10 mouse cellular contexts compared by ENCODE assay signal in the genomic region with DNA sequence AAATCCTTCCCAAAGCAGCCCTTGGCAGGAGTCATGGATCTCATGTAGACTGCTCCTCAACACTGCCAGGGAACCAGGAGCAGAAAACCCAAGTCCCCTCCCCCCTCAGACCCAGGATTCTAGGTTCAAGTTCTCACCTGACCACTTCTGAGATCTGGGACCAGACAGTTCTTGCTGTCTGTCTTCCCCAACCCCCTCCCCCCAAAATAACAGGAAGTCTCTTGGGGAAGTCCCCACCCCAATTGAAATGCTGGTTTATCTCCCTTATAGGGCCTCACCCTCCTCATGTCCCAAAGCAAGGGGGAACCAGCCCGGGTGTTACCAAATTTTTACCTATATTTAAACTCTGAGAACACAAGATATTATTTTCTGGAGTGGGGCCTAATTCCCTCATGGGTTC. TPM values are rescaled to one million over a fixed set of nuclear protein-coding genes. Genes with fewer than 3 reads are reported as not detected.
DNase-seq lines count a peak whose midpoint lies in the region; ATAC-seq and TF ChIP-seq lines count a peak whose summit lies in the region.
"Had no signal": no experiment of that assay in that cellular context is flagged by ENCODE, and none has a peak within 500 bp of the region (broad histone marks: within the 10 kb centered on the region; RNA-seq: fewer than 3 reads in every experiment).

No protein-coding gene starts in this region.

- no peaks in the 10 kb centered on the region for H3K9me3 ChIP-seq in hindbrain, embryonic 13.5 days
- no peaks in the 10 kb centered on the region for H3K9me3 ChIP-seq in hindbrain, postnatal 0 days (ENCODE audit: low read length)

- H3K4me2 ChIP-seq in hindbrain, embryonic 13.5 days = peak overlapping the region; percentile 73; the same call in 1 of the 2 replicates
- H3K4me2 ChIP-seq in hindbrain, postnatal 0 days (ENCODE audit: low read depth, low read length) = no peak overlapping the region

- no peak overlapping the region for H3K4me3 ChIP-seq in hindbrain, embryonic 13.5 days
- no peak overlapping the region for H3K4me3 ChIP-seq in hindbrain, postnatal 0 days (ENCODE audit: low read length)
- H3K4me3 ChIP-seq in macrophage (ENCODE audit: inconsistent target) = peak overlapping the region; percentile 26; the same call in 1 of the 2 replicates
- no peak overlapping the region for H3K4me3 ChIP-seq in cerebellum, adult 2 months (replicated peaks; ENCODE audit: insufficient read depth, low read depth, low read length)

- no peaks in the 10 kb centered on the region for H3K36me3 ChIP-seq in hindbrain, embryonic 13.5 days
- no peaks in the 10 kb centered on the region for H3K36me3 ChIP-seq in hindbrain, postnatal 0 days (ENCODE audit: insufficient read depth, low read length)
- H3K36me3 ChIP-seq in macrophage (ENCODE audit: inconsistent target) = 0 out of 2 replicates have a peak, but pooled peaks cover 6% of the 10 kb centered on the region

- H3K27me3 ChIP-seq in hindbrain, embryonic 13.5 days = no peaks in the 10 kb centered on the region
- no peaks in the 10 kb centered on the region for H3K27me3 ChIP-seq in hindbrain, postnatal 0 days (ENCODE audit: insufficient read depth, low read length)
- H3K27me3 ChIP-seq in cerebellum, adult 2 months (ENCODE audit: control insufficient read depth, insufficient read depth, low read length) = no peaks in the 10 kb centered on the region

- H3K27ac ChIP-seq in hindbrain, embryonic 13.5 days = peak overlapping the region; percentile 37
- no peak overlapping the region; the same call in 1 of the 2 replicates for H3K27ac ChIP-seq in hindbrain, postnatal 0 days
- H3K27ac ChIP-seq in macrophage = peak overlapping the region; percentile 54; the same call in 1 of the 2 replicates
- no peak overlapping the region for H3K27ac ChIP-seq in cerebellum, adult 2 months (ENCODE audit: insufficient read depth, low read length)

- peaks cover 43% of the 10 kb centered on the region for H3K4me1 ChIP-seq in hindbrain, embryonic 13.5 days (replicated peaks)
- H3K4me1 ChIP-seq in hindbrain, postnatal 0 days (ENCODE audit: insufficient read depth, low read length) = peaks cover 3% of the 10 kb centered on the region; the same call in 1 of the 2 replicates
- peaks cover 3% of the 10 kb centered on the region; the same call in 1 of the 2 replicates for H3K4me1 ChIP-seq in cerebellum, adult 2 months (ENCODE audit: control insufficient read depth, insufficient read depth, low read length)

- no peak for ATAC-seq in hindbrain, embryonic 13.5 days (ENCODE audit: low FRiP score)
- no peak for ATAC-seq in hindbrain, postnatal 0 days
- peak; percentile 44 for ATAC-seq in CD4-positive, CD25-positive, alpha-beta regulatory T cell, adult 4 months
- ATAC-seq in granulocyte monocyte progenitor cell, adult 5-6 weeks (replicated peaks; ENCODE audit: poor library complexity, severe bottlenecking) = peak; percentile 8; the same call in 1 of the 2 replicates
- ATAC-seq: forebrain, postnatal 0 days had no signal

- TF ChIP-seq CTCF in hindbrain, postnatal 0 days (IDR thresholded peaks at IDR 0.05; ENCODE audit: low read depth) = no peak
- TF ChIP-seq CTCF in cerebellum, adult 2 months (IDR thresholded peaks at IDR 0.05; ENCODE audit: borderline replicate concordance, insufficient read depth, low read depth, low read length) = no peak

- no peak for DNase-seq in hindbrain, postnatal 0 days (ENCODE audit: low spot score)
- no peak for DNase-seq in left cerebral cortex, adult 8-10 months (ENCODE audit: low spot score in 2 of 2)
- no peak for DNase-seq in urinary bladder, adult 18-20 months (ENCODE audit: low spot score in 2 of 2)
- no peak for DNase-seq in cerebellum, adult 2 months

- WGBS in hindbrain, embryonic 13.5 days = 90% methylated on average over 1 of the region's 1 CpGs
- WGBS in hindbrain, postnatal 0 days = 80% methylated on average over 1 of the region's 1 CpGs
- WGBS in macrophage (ENCODE audit: missing documents) = 13% methylated on average over 1 of the region's 1 CpGs
- 73% methylated on average over 1 of the region's 1 CpGs for WGBS in cerebellum, adult 2 months

- no peak for TF ChIP-seq POLR2A in cerebellum, adult 2 months (IDR thresholded peaks at IDR 0.05; ENCODE audit: borderline replicate concordance, insufficient read depth, low read length)

- peaks cover 35% of the 10 kb centered on the region for H3K79me2 ChIP-seq in macrophage (ENCODE audit: inconsistent target)

- peak overlapping the region; percentile 79; the same call in 1 of the 2 replicates for H3K9ac ChIP-seq in hindbrain, embryonic 13.5 days
- no peak overlapping the region for H3K9ac ChIP-seq in hindbrain, postnatal 0 days (replicated peaks; ENCODE audit: low read length)

RNA-seq across cellular contexts. Expression of a gene that starts 0.9 kb away (rescaled TPM):
- polyA plus RNA-seq in hindbrain, embryonic 13.5 days (2015; fragmentation: Nextera tagmentation; extraction: Ambion mirVana) = 56.0 and 56.4 TPM in 2 replicates
- total RNA-seq in hindbrain, postnatal 0 days (2014; rRNA removed) = 16.9 and 33.6 TPM in 2 replicates
- polyA plus RNA-seq in hindbrain, postnatal 0 days (2015; fragmentation: Nextera tagmentation; extraction: Ambion mirVana) = 33.9 and 39.0 TPM in 2 replicates
- 100 to 1,000 TPM; 166 to 183 TPM for polyA plus RNA-seq in CD4-positive, CD25-positive, alpha-beta regulatory T cell, adult 4 months (2017; shearing (Covaris generic))
- 81.5 and 141 TPM in 2 replicates for total RNA-seq in granulocyte monocyte progenitor cell, adult 5-6 weeks (2014; fragmentation: Nextera tagmentation)
- total RNA-seq in granulocyte monocyte progenitor cell, adult 5-6 weeks (2017) = 36.5 and 50.2 TPM in 2 replicates
- 1,000 to 10,000 TPM in 3 of 26 experiments, 100 to 1,000 TPM in 23; 295 to 1,200 (median 630) TPM for total RNA-seq in macrophage (2018; cell fraction: chromatin; rRNA removed)
- total RNA-seq in macrophage (2018; cell fraction: cytosol; rRNA removed) = 10 to 100 TPM; 50.1 to 95.8 (median 74.8) TPM
- total RNA-seq in macrophage (2018; cell fraction: nucleus; rRNA removed) = 100 to 1,000 TPM; 119 to 539 (median 222) TPM
- 54.7 to 102 TPM (median 79.9 TPM) in 3 replicates for polyA plus RNA-seq in macrophage (2018)
- total RNA-seq in left cerebral cortex, adult 8-10 months (2022) = 10 to 100 TPM; 56.3 to 90.8 (median 74.6) TPM
- polyA plus RNA-seq in cerebellum, adult 2 months (2012; rRNA removed) = 162 and 173 TPM in 2 replicates

RNA-seq across cellular contexts. Expression of a gene that starts 4.7 kb away (rescaled TPM):
- polyA plus RNA-seq in hindbrain, embryonic 13.5 days (2015; fragmentation: Nextera tagmentation; extraction: Ambion mirVana) = 0.35 and 0.38 TPM in 2 replicates
- total RNA-seq in hindbrain, postnatal 0 days (2014; rRNA removed) = 0.10 and 0.11 TPM in 2 replicates
- 0.63 and 0.93 TPM in 2 replicates for polyA plus RNA-seq in hindbrain, postnatal 0 days (2015; fragmentation: Nextera tagmentation; extraction: Ambion mirVana)
- 10 to 100 TPM in 1 of 2 experiments, 1 to 10 TPM in 1; 2.2 to 28.9 TPM for polyA plus RNA-seq in CD4-positive, CD25-positive, alpha-beta regulatory T cell, adult 4 months (2017; shearing (Covaris generic))
- not detected in 2 replicates for total RNA-seq in granulocyte monocyte progenitor cell, adult 5-6 weeks (2014; fragmentation: Nextera tagmentation)
- not detected in 2 replicates for total RNA-seq in granulocyte monocyte progenitor cell, adult 5-6 weeks (2017)
- total RNA-seq in macrophage (2018; cell fraction: chromatin; rRNA removed) = not detected
- total RNA-seq in macrophage (2018; cell fraction: cytosol; rRNA removed) = under 1 TPM in 9 of 26 experiments, not detected in 17; 0.05 to 0.43 (median 0.13) TPM
- 1 to 10 TPM in 1 of 26 experiments, under 1 TPM in 3, not detected in 22; 0.40 to 1.8 (median 0.63) TPM for total RNA-seq in macrophage (2018; cell fraction: nucleus; rRNA removed)
- 0.44 TPM in 1 of 3 replicates, not detected in the others for polyA plus RNA-seq in macrophage (2018)
- total RNA-seq in left cerebral cortex, adult 8-10 months (2022) = under 1 TPM; 0.33 to 0.74 (median 0.53) TPM
- polyA plus RNA-seq in cerebellum, adult 2 months (2012; rRNA removed) = 0.85 and 1.1 TPM in 2 replicates

RNA-seq across cellular contexts. Expression of a gene that starts 17.7 kb away (rescaled TPM):
- polyA plus RNA-seq in hindbrain, embryonic 13.5 days (2015; fragmentation: Nextera tagmentation; extraction: Ambion mirVana) = 1,307 and 1,338 TPM in 2 replicates
- 483 and 611 TPM in 2 replicates for total RNA-seq in hindbrain, postnatal 0 days (2014; rRNA removed)
- 1,228 and 1,333 TPM in 2 replicates for polyA plus RNA-seq in hindbrain, postnatal 0 days (2015; fragmentation: Nextera tagmentation; extraction: Ambion mirVana)
- polyA plus RNA-seq in CD4-positive, CD25-positive, alpha-beta regulatory T cell, adult 4 months (2017; shearing (Covaris generic)) = over 10,000 TPM; 12,099 to 13,283 TPM
- 4,360 and 4,453 TPM in 2 replicates for total RNA-seq in granulocyte monocyte progenitor cell, adult 5-6 weeks (2014; fragmentation: Nextera tagmentation)
- 1,417 and 1,663 TPM in 2 replicates for total RNA-seq in granulocyte monocyte progenitor cell, adult 5-6 weeks (2017)
- total RNA-seq in macrophage (2018; cell fraction: chromatin; rRNA removed) = 100 to 1,000 TPM in 25 of 26 experiments, 10 to 100 TPM in 1; 91.4 to 296 (median 150) TPM
- 1,000 to 10,000 TPM in 12 of 26 experiments, 100 to 1,000 TPM in 14; 496 to 1,324 (median 876) TPM for total RNA-seq in macrophage (2018; cell fraction: cytosol; rRNA removed)
- total RNA-seq in macrophage (2018; cell fraction: nucleus; rRNA removed) = 100 to 1,000 TPM; 113 to 335 (median 188) TPM
- polyA plus RNA-seq in macrophage (2018) = 136 to 976 TPM (median 876 TPM) in 3 replicates
- 100 to 1,000 TPM; 577 to 601 (median 592) TPM for total RNA-seq in left cerebral cortex, adult 8-10 months (2022)
- polyA plus RNA-seq in cerebellum, adult 2 months (2012; rRNA removed) = 282 and 314 TPM in 2 replicates

RNA-seq across cellular contexts. Expression of a gene that starts 32.0 kb away (rescaled TPM):
- 0.19 and 0.26 TPM in 2 replicates for polyA plus RNA-seq in hindbrain, embryonic 13.5 days (2015; fragmentation: Nextera tagmentation; extraction: Ambion mirVana)
- 1.7 TPM in 1 of 2 replicates, not detected in the other for total RNA-seq in hindbrain, postnatal 0 days (2014; rRNA removed)
- 0.10 and 0.18 TPM in 2 replicates for polyA plus RNA-seq in hindbrain, postnatal 0 days (2015; fragmentation: Nextera tagmentation; extraction: Ambion mirVana)
- not detected for polyA plus RNA-seq in CD4-positive, CD25-positive, alpha-beta regulatory T cell, adult 4 months (2017; shearing (Covaris generic))
- total RNA-seq in granulocyte monocyte progenitor cell, adult 5-6 weeks (2014; fragmentation: Nextera tagmentation) = not detected in 2 replicates
- not detected in 2 replicates for total RNA-seq in granulocyte monocyte progenitor cell, adult 5-6 weeks (2017)
- not detected for total RNA-seq in macrophage (2018; cell fraction: chromatin; rRNA removed)
- total RNA-seq in macrophage (2018; cell fraction: cytosol; rRNA removed) = not detected
- not detected for total RNA-seq in macrophage (2018; cell fraction: nucleus; rRNA removed)
- not detected in 3 replicates for polyA plus RNA-seq in macrophage (2018)
- total RNA-seq in left cerebral cortex, adult 8-10 months (2022) = not detected
- polyA plus RNA-seq in cerebellum, adult 2 months (2012; rRNA removed) = not detected in 2 replicates
- total RNA-seq: forebrain, postnatal 0 days; neutrophil, adult 5-6 weeks had no signal

RNA-seq across cellular contexts. Expression of a gene that starts 32.1 kb away (rescaled TPM):
- not detected in 2 replicates for polyA plus RNA-seq in hindbrain, embryonic 13.5 days (2015; fragmentation: Nextera tagmentation; extraction: Ambion mirVana)
- total RNA-seq in hindbrain, postnatal 0 days (2014; rRNA removed) = not detected in 2 replicates
- not detected in 2 replicates for polyA plus RNA-seq in hindbrain, postnatal 0 days (2015; fragmentation: Nextera tagmentation; extraction: Ambion mirVana)
- not detected for polyA plus RNA-seq in CD4-positive, CD25-positive, alpha-beta regulatory T cell, adult 4 months (2017; shearing (Covaris generic))
- total RNA-seq in granulocyte monocyte progenitor cell, adult 5-6 weeks (2014; fragmentation: Nextera tagmentation) = not detected in 2 replicates
- not detected in 2 replicates for total RNA-seq in granulocyte monocyte progenitor cell, adult 5-6 weeks (2017)
- not detected for total RNA-seq in macrophage (2018; cell fraction: chromatin; rRNA removed)
- total RNA-seq in macrophage (2018; cell fraction: cytosol; rRNA removed) = not detected
- total RNA-seq in macrophage (2018; cell fraction: nucleus; rRNA removed) = 1 to 10 TPM in 1 of 26 experiments, not detected in 25; 1.2 TPM
- polyA plus RNA-seq in macrophage (2018) = not detected in 3 replicates
- not detected for total RNA-seq in left cerebral cortex, adult 8-10 months (2022)
- not detected in 2 replicates for polyA plus RNA-seq in cerebellum, adult 2 months (2012; rRNA removed)
- total RNA-seq: forebrain, postnatal 0 days; neutrophil, adult 5-6 weeks had no signal
- polyA plus RNA-seq: forebrain, postnatal 0 days had no signal

Comparison
In these comparisons a context has a peak if more than half of its experiments do, and no peak if none do; other contexts are left out.
1. H3K27ac ChIP-seq: peak in hindbrain, embryonic 13.5 days (single experiment) and macrophage (single experiment); none in hindbrain, postnatal 0 days (single experiment) and cerebellum, adult 2 months (single experiment).
2. ATAC-seq: peak in CD4-positive, CD25-positive, alpha-beta regulatory T cell, adult 4 months (single experiment) and granulocyte monocyte progenitor cell, adult 5-6 weeks (single experiment); none in hindbrain, embryonic 13.5 days (single experiment) and hindbrain, postnatal 0 days (single experiment).